Mouse (Mus musculus): ENCODE data around the gene Uvrag. TPM values are rescaled to one million over a fixed set of nuclear protein-coding genes. Genes with fewer than 3 reads are reported as not detected.

Gene Uvrag
- total RNA-seq, 2 experiments from 2014 or later, result 6.6 to 8.5 TPM

DNA sequence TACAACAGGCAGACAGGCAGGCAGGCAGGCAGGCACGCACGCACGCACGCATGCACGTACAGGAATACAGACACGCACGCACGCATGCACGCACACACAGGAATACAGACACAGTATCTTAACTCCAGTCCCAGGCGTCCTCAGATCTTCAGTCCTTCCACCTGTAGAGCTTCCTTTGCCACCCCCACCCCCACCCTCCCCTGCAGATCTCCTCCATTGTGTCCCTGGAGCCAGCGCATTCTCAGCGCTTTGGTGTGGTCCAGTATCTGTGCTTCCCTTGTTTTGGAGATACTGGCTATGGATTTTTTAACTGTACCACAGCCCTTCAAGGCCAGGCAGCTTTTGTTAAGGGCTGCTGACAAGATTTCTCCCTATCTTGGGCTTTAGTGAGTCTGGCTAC lies 267.6 kb downstream of the Uvrag start:
- ATAC-seq (replicated peaks; ENCODE audit: low FRiP score, poor library complexity, severe bottlenecking), result no peak

- no peak for ATAC-seq (replicated peaks; ENCODE audit: low FRiP score, poor library complexity, severe bottlenecking)
Observed at GRCm38 (mm10) chr7:98871882-98872281, 269.1 kb downstream of the Uvrag start.

- ATAC-seq (replicated peaks; ENCODE audit: low FRiP score, poor library complexity, severe bottlenecking), result no peak
Observed at GRCm38 (mm10) chr7:98870791-98871190, 270.1 kb downstream of the Uvrag start.

DNA sequence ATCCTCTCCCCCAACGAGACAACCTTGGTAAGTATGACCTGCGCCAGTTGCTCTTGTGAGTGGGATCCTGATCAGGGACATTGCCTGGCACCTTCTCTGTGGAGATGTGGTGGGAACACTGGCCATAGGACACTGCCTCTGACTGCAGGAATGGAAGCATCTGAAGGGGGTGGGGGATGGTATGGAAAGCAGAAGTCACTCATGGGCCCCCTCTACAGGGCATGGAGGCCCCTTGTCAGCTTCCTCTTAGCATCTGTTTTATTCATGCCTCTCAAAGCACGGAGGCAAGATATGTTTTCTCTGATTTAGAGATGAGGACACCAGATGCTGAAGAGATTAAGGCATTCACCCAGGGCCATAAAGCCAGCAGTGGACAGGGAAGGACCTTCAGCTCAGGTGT lies 271.9 kb downstream of the Uvrag start:
- no peak for ATAC-seq (replicated peaks; ENCODE audit: low FRiP score, poor library complexity, severe bottlenecking)

- no peak for ATAC-seq (replicated peaks; ENCODE audit: low FRiP score, poor library complexity, severe bottlenecking)
Observed at GRCm38 (mm10) chr7:98867794-98868150, 273.2 kb downstream of the Uvrag start.

DNA sequence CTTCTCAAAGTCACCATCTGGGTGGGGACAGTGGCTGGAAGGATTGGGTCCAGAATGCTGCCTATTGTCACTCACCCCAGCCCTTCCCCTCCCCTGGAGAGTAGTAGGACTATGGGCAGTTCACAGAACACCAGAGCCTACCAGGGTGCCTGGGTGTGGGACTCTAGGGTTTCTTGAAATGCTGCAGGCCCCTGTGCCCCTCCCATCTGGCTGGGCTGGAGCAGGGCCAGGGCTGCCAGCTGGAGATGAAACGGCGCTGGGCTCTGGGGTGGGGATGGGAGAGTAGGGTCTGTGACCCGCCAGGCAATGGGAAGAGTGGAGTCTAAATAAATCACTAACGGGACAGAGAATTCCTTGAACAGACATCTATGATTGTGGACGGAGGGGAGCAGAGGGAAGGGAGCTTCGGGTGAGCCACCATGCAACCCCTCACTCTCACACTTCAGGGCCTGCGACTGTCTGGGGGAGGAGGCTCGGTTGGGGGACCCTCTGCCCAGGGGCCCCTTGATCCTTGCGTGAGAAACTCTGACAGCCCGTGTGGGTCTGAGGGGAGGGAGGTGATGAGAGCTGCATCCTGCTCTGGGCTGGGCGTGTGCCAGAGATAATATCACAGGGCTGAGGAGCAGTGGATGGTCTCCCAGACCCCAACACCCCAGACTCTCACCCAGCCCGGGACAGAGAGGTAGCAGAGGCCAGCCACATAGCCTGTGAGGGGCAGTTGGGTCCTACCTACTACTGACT lies 273.7 kb downstream of the Uvrag start:
- no peak for ATAC-seq (replicated peaks; ENCODE audit: low FRiP score, poor library complexity, severe bottlenecking)

GRCm38 (mm10) chr7:98863969-98864718 lies 276.8 kb downstream of the Uvrag start:
- no peak for ATAC-seq (replicated peaks; ENCODE audit: low FRiP score, poor library complexity, severe bottlenecking)

DNA sequence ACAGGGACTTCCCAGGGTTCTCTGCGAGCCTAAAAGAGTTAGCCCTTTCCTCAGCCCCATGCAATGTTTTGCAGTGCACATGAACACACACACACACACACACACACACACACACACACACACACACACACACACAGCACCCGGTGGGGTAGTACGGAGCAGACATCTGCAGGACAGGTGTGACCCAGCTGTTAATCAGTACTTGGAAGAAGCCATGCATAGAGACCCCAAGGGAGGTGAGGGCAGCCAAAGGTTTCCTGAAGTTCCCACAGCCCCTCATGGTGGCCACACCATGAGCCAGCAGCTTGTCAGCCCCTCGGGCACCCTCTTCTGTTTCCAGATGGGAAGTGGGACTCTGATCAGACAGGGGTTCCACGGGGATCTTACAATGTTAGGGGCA lies 277.9 kb downstream of the Uvrag start:
- no peak for ATAC-seq (replicated peaks; ENCODE audit: low FRiP score, poor library complexity, severe bottlenecking)

GRCm38 (mm10) chr7:98861002-98861401 lies 279.9 kb downstream of the Uvrag start:
- ATAC-seq (replicated peaks; ENCODE audit: low FRiP score, poor library complexity, severe bottlenecking), result no peak

GRCm38 (mm10) chr7:98857094-98857493 lies 283.8 kb downstream of the Uvrag start:
- no peak for ATAC-seq (replicated peaks; ENCODE audit: low FRiP score, poor library complexity, severe bottlenecking)

GRCm38 (mm10) chr7:98856128-98856527 lies 284.8 kb downstream of the Uvrag start:
- ATAC-seq (replicated peaks; ENCODE audit: low FRiP score, poor library complexity, severe bottlenecking), result no peak

GRCm38 (mm10) chr7:98855388-98855787 lies 285.6 kb downstream of the Uvrag start:
- no peak for ATAC-seq (replicated peaks; ENCODE audit: low FRiP score, poor library complexity, severe bottlenecking)

GRCm38 (mm10) chr7:98853806-98854205 lies 287.1 kb downstream of the Uvrag start:
- no peak for ATAC-seq (replicated peaks; ENCODE audit: low FRiP score, poor library complexity, severe bottlenecking)

- ATAC-seq (replicated peaks; ENCODE audit: low FRiP score, poor library complexity, severe bottlenecking), result no peak
Observed at GRCm38 (mm10) chr7:98852950-98853650, 287.8 kb downstream of the Uvrag start.

DNA sequence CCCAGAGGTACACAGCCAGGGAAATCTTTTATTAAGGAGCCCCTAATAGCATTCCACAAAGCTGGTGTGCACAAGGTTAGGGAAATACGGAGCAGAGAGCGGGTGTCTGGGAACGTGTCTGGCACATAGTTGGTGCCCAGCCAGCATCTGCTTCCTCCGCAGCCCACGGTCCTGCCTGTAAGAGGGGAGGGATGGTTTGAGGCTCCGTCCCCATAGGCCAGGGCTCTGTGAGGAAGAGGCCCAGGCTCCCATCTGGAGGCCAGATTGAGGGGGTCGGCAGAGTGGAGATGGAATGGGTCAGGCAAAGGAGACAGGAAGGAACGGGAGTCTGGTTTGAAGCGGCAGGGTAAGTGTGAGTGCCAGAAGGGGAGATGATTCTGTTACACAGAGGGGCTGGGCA lies 289.7 kb downstream of the Uvrag start:
- no peak for ATAC-seq (replicated peaks; ENCODE audit: low FRiP score, poor library complexity, severe bottlenecking)

GRCm38 (mm10) chr7:98850388-98850787 lies 290.6 kb downstream of the Uvrag start:
- no peak for ATAC-seq (replicated peaks; ENCODE audit: low FRiP score, poor library complexity, severe bottlenecking)

DNA sequence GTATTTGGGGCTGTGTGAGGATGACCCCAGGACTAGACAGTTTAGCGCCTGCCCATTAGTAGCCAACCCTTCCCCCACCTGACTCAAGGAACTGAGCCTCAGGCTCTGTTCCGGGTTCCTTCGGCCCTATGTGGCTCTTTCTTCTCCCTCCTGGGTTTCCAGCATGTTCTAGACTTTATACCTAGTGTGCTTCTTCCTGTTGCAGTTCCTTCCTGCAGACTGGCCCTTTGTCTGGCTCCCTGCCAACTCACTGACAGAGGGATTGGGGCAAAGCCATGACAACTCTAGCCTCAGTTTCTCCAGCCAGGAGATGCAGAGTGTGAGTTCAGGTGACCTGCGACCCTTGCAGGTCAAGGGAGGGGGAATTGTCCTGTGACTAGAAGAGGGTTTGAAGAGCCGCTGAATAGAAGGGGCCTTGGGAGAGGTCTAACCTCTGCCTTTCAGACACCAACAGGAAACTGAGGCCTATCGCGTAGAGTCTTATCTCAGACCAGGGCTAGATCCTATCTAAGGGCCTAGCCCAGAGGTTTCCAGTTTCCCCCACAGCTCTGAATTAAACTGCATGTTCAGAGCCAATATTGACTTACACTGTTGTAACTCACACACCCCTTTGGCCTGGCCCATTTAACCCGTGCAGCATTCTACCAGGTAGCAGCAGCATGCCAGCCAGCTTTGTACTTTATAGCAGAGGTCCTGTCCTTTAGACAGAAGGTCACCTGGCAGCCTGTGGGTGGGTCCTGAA lies 291.9 kb downstream of the Uvrag start:
- no peak for ATAC-seq (replicated peaks; ENCODE audit: low FRiP score, poor library complexity, severe bottlenecking)

DNA sequence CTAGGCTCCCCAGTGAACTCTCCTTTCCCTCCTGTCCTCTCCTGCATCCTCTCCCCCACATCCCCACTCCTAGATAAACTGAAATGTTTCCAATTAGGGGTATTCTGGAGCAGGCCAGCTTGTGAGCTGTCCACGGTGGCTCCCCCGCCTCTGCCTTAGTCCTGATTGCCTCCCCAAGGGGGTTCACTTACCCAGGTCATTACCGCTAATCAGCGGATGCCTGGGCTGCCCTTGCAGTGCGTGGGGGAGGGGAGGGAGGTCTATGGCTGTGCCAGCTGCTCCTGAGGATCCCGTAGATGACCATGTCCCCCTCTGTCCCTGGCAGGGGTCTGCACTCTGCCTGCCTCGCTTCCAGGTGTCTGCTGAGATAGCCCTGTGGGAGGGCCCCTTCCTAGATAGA lies 297.3 kb downstream of the Uvrag start:
- ATAC-seq (replicated peaks; ENCODE audit: low FRiP score, poor library complexity, severe bottlenecking), result no peak

- no peak for ATAC-seq (replicated peaks; ENCODE audit: low FRiP score, poor library complexity, severe bottlenecking)
Observed at GRCm38 (mm10) chr7:98842997-98843396, 297.9 kb downstream of the Uvrag start.

DNA sequence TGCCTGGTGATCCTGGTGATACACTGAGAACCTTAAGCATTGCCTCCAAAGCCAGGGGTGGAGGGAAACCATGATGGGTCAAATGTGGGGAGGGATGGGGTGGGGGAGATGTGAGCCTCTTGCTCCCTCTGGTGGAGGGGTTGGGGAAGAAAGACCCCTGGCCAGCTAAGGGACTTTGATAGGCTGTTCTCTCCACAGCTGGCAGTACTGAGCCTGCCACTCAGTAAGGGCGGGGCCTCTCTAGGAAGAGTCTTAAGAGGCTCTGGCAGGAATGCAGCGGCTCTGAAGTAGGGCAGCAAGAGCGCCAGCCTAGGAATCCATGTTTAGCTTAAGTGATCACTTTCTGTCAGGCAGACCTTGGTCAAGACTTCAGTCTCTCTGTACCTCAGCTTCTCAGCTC lies 299.1 kb downstream of the Uvrag start:
- ATAC-seq (replicated peaks; ENCODE audit: low FRiP score, poor library complexity, severe bottlenecking), result no peak
